Mouse (Mus musculus) embryonic fibroblast, embryonic 13.5 days (primary cell): Measurements from ENCODE around the gene Shtn1.

Experiments used
- CTCF ChIP-seq: IDR thresholded peaks from 2 replicates; pipeline ENCODE4 v1.5.1; 2011; ENCODE audit warnings: mild to moderate bottlenecking, control low read depth, low read length, moderate library complexity, borderline replicate concordance; ENCODE audit not compliant: insufficient read depth
- POLR2A ChIP-seq: IDR thresholded peaks from 2 replicates; pipeline ENCODE4 v1.6.1; 2011; ENCODE audit warnings: low read depth, mild to moderate bottlenecking, control low read depth, low read length, moderate library complexity

DNA sequence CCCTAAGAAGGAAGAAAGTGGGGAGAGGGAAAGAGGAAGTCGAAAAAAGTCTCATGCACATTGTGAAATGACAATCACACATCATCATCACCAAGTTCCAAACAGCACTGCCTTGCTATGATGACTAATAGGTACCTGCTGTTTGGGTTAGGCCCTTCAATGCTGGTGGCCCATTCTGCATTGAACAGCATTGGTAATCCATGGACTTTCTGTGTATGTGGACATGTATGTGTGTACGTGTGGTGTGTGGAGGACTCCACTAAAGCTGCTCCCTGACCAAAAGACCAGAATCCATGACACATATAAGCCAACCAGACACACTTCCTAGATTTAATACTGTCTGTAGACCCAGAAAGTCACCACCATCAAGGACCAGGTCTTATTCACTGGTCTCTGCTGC is 3.9 kb downstream of the Shtn1 start:
- no peak for TF ChIP-seq POLR2A
- no peak for TF ChIP-seq CTCF
